Mouse (Mus musculus): ENCODE results near the gene Kl. TPM values are rescaled to one million over a fixed set of nuclear protein-coding genes. Genes with fewer than 3 reads are reported as not detected.

Kl gene
- polyA plus RNA-seq, 1 experiment, result 0.69 TPM

- Histone ChIP-seq H3K9ac (ENCODE audit: low read depth, poor library complexity, severe bottlenecking) (no peak overlapping the region), H3K27ac (ENCODE audit: insufficient read depth, low read length) (no peak overlapping the region)
Observed at GRCm38 (mm10) chr5:151018959-151019358, 66.6 kb downstream of the Kl start.

GRCm38 (mm10) chr5:151020031-151020820, 67.8 kb downstream of the Kl start:
- TF ChIP-seq CTCF (IDR thresholded peaks at IDR 0.05; ENCODE audit: low read depth, low read length) (no peak), POLR2A (IDR thresholded peaks at IDR 0.05; ENCODE audit: insufficient read depth, low read length) (no peak), EP300 (IDR thresholded peaks at IDR 0.05; ENCODE audit: insufficient read depth, low read depth, low read length) (no peak)
- Histone ChIP-seq H3K36me3 (ENCODE audit: control insufficient read depth, insufficient read depth, low read length, poor library complexity, severe bottlenecking) (no peaks in the 10 kb centered on the region), H3K4me1 (ENCODE audit: control insufficient read depth, insufficient read depth, low read length) (peaks cover 2% of the 10 kb centered on the region), H3K27me3 (ENCODE audit: control insufficient read depth, insufficient read depth, low read length, poor library complexity, severe bottlenecking) (no peaks in the 10 kb centered on the region), H3K4me3 (ENCODE audit: low read depth, low read length) (no peak overlapping the region), H3K9ac (ENCODE audit: low read depth, poor library complexity, severe bottlenecking) (no peak overlapping the region), H3K27ac (ENCODE audit: insufficient read depth, low read length) (no peak overlapping the region), H3K9me3 (replicated peaks; ENCODE audit: control insufficient read depth, insufficient read depth, low read length, poor library complexity, severe bottlenecking) (peaks cover 1% of the 10 kb centered on the region; the same call in 1 of the 2 replicates)

More at GRCm38 (mm10) chr5:151018959-151019358, 66.6 kb downstream of the Kl start:
- H3K4me1 ChIP-seq (ENCODE audit: control insufficient read depth, insufficient read depth, low read length), result peaks cover 2% of the 10 kb centered on the region
- peaks cover 6% of the 10 kb centered on the region; the same call in 1 of the 2 replicates for H3K9me3 ChIP-seq (replicated peaks; ENCODE audit: control insufficient read depth, insufficient read depth, low read length, poor library complexity, severe bottlenecking)
- H3K4me3 ChIP-seq (ENCODE audit: low read depth, low read length), result no peak overlapping the region
- H3K27me3 ChIP-seq (ENCODE audit: control insufficient read depth, insufficient read depth, low read length, poor library complexity, severe bottlenecking), result no peaks in the 10 kb centered on the region
- TF ChIP-seq EP300 (IDR thresholded peaks at IDR 0.05; ENCODE audit: insufficient read depth, low read depth, low read length) (no peak), CTCF (IDR thresholded peaks at IDR 0.05; ENCODE audit: low read depth, low read length) (no peak), POLR2A (IDR thresholded peaks at IDR 0.05; ENCODE audit: insufficient read depth, low read length) (no peak)
- no peaks in the 10 kb centered on the region for H3K36me3 ChIP-seq (ENCODE audit: control insufficient read depth, insufficient read depth, low read length, poor library complexity, severe bottlenecking)

DNA sequence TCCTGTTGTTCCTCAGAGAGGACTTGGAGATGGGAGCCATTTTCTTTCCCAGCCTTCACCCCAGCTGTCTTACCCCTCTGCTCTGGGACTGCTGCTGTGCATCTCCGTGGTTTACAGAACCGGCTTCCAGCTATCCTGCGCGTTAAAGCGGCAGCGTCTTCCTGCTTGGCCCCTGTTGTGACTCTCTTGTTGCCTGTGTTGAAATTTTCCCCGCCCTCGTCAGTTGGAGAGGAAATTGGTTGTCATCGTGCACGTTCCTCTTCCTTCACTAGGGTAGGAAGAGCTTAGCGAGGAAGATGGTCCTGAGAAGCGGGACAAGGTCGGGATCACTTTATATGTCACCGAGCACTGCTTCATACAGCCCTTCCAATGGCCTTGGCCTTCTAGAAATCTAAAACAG, 68.4 kb downstream of the Kl start:
- Histone ChIP-seq H3K27me3 (ENCODE audit: control insufficient read depth, insufficient read depth, low read length, poor library complexity, severe bottlenecking) (no peaks in the 10 kb centered on the region), H3K27ac (ENCODE audit: insufficient read depth, low read length) (no peak overlapping the region), H3K9me3 (replicated peaks; ENCODE audit: control insufficient read depth, insufficient read depth, low read length, poor library complexity, severe bottlenecking) (no peaks in the 10 kb centered on the region; the same call in 1 of the 2 replicates), H3K4me3 (ENCODE audit: low read depth, low read length) (no peak overlapping the region), H3K9ac (ENCODE audit: low read depth, poor library complexity, severe bottlenecking) (no peak overlapping the region), H3K36me3 (ENCODE audit: control insufficient read depth, insufficient read depth, low read length, poor library complexity, severe bottlenecking) (no peaks in the 10 kb centered on the region), H3K4me1 (ENCODE audit: control insufficient read depth, insufficient read depth, low read length) (peaks cover 4% of the 10 kb centered on the region)
- no peak for TF ChIP-seq POLR2A (IDR thresholded peaks at IDR 0.05; ENCODE audit: insufficient read depth, low read length)
- TF ChIP-seq EP300 (IDR thresholded peaks at IDR 0.05; ENCODE audit: insufficient read depth, low read depth, low read length), result no peak
- TF ChIP-seq CTCF (IDR thresholded peaks at IDR 0.05; ENCODE audit: low read depth, low read length), result no peak

- Histone ChIP-seq H3K9ac (ENCODE audit: low read depth, poor library complexity, severe bottlenecking) (no peak overlapping the region), H3K4me1 (ENCODE audit: control insufficient read depth, insufficient read depth, low read length) (peaks cover 6% of the 10 kb centered on the region), H3K9me3 (replicated peaks; ENCODE audit: control insufficient read depth, insufficient read depth, low read length, poor library complexity, severe bottlenecking) (no peaks in the 10 kb centered on the region; the same call in 1 of the 2 replicates), H3K27me3 (ENCODE audit: control insufficient read depth, insufficient read depth, low read length, poor library complexity, severe bottlenecking) (no peaks in the 10 kb centered on the region), H3K27ac (ENCODE audit: insufficient read depth, low read length) (no peak overlapping the region), H3K36me3 (ENCODE audit: control insufficient read depth, insufficient read depth, low read length, poor library complexity, severe bottlenecking) (no peaks in the 10 kb centered on the region), H3K4me3 (ENCODE audit: low read depth, low read length) (no peak overlapping the region)
- TF ChIP-seq POLR2A (IDR thresholded peaks at IDR 0.05; ENCODE audit: insufficient read depth, low read length) (no peak), CTCF (IDR thresholded peaks at IDR 0.05; ENCODE audit: low read depth, low read length) (no peak), EP300 (IDR thresholded peaks at IDR 0.05; ENCODE audit: insufficient read depth, low read depth, low read length) (no peak)
Observed at GRCm38 (mm10) chr5:151022026-151022425, 69.6 kb downstream of the Kl start.

- Histone ChIP-seq H3K27me3 (ENCODE audit: control insufficient read depth, insufficient read depth, low read length, poor library complexity, severe bottlenecking) (no peaks in the 10 kb centered on the region), H3K4me3 (ENCODE audit: low read depth, low read length) (no peak overlapping the region), H3K9ac (ENCODE audit: low read depth, poor library complexity, severe bottlenecking) (no peak overlapping the region), H3K27ac (ENCODE audit: insufficient read depth, low read length) (no peak overlapping the region), H3K4me1 (ENCODE audit: control insufficient read depth, insufficient read depth, low read length) (peaks cover 6% of the 10 kb centered on the region), H3K9me3 (replicated peaks; ENCODE audit: control insufficient read depth, insufficient read depth, low read length, poor library complexity, severe bottlenecking) (no peaks in the 10 kb centered on the region; the same call in 1 of the 2 replicates), H3K36me3 (ENCODE audit: control insufficient read depth, insufficient read depth, low read length, poor library complexity, severe bottlenecking) (no peaks in the 10 kb centered on the region)
- TF ChIP-seq POLR2A (IDR thresholded peaks at IDR 0.05; ENCODE audit: insufficient read depth, low read length), result no peak
- TF ChIP-seq CTCF (IDR thresholded peaks at IDR 0.05; ENCODE audit: low read depth, low read length), result no peak
Observed at GRCm38 (mm10) chr5:151022939-151023338, 70.5 kb downstream of the Kl start.

DNA sequence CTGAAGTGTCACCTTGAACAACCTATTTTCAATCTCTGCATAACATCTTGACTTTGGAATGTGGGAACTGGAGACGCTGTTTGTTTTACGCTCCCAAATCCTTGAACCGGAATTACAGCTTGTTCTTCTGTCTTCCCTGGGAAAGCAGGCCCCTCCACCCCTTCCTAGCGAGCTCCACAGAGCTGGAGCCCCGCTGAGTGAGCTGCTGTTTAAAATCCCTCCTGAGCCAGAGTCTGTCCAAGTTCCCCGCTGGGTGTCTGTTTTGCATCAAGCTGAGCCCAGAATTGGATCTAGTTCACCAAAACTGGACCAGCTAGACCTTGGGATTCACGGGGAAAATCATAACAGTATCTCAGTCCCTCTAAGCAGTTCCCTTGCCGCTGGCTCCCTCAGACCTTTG, 71.1 kb downstream of the Kl start:
- Histone ChIP-seq H3K9ac (ENCODE audit: low read depth, poor library complexity, severe bottlenecking) (no peak overlapping the region), H3K27ac (ENCODE audit: insufficient read depth, low read length) (no peak overlapping the region), H3K9me3 (replicated peaks; ENCODE audit: control insufficient read depth, insufficient read depth, low read length, poor library complexity, severe bottlenecking) (no peaks in the 10 kb centered on the region; the same call in 1 of the 2 replicates), H3K4me1 (ENCODE audit: control insufficient read depth, insufficient read depth, low read length) (peaks cover 6% of the 10 kb centered on the region), H3K36me3 (ENCODE audit: control insufficient read depth, insufficient read depth, low read length, poor library complexity, severe bottlenecking) (no peaks in the 10 kb centered on the region), H3K4me3 (ENCODE audit: low read depth, low read length) (no peak overlapping the region), H3K27me3 (ENCODE audit: control insufficient read depth, insufficient read depth, low read length, poor library complexity, severe bottlenecking) (no peaks in the 10 kb centered on the region)
- TF ChIP-seq CTCF (IDR thresholded peaks at IDR 0.05; ENCODE audit: low read depth, low read length) (no peak), EP300 (IDR thresholded peaks at IDR 0.05; ENCODE audit: insufficient read depth, low read depth, low read length) (0 out of 2 replicates have a peak, but pooled peaks have one; percentile 55), POLR2A (IDR thresholded peaks at IDR 0.05; ENCODE audit: insufficient read depth, low read length) (no peak)

Data from ES-Bruce4 (cell line).